Mouse (Mus musculus) kidney, postnatal 4 days (tissue): ENCODE measurements around the gene Rph3a.
A peak's percentile ranks its signal among the peaks of the same experiment; 100 is the strongest.
"Not testable (repeated sequence)": the region's sequence is repeated elsewhere in the genome, so short reads cannot be mapped to it uniquely, and the experiment has no call there.

Experiments used
- DNase-seq, 2 experiments: peaks; one replicate each; pipeline ENCODE4 v3.0.0; 2021; ENCODE audit warnings: mixed read lengths in 2 of 2

Rph3a gene

GRCm38 (mm10) chr5:120906791-120907733, 102.8 kb downstream of the Rph3a start, which contains the start of gene Oas1a:
Gene Oas1a (minus strand): TSS chr5:120907521.
- DNase-seq, result peak; percentile 34 to 51

GRCm38 (mm10) chr5:120902056-120902455, 107.8 kb downstream of the Rph3a start:
- no peak for DNase-seq

DNA sequence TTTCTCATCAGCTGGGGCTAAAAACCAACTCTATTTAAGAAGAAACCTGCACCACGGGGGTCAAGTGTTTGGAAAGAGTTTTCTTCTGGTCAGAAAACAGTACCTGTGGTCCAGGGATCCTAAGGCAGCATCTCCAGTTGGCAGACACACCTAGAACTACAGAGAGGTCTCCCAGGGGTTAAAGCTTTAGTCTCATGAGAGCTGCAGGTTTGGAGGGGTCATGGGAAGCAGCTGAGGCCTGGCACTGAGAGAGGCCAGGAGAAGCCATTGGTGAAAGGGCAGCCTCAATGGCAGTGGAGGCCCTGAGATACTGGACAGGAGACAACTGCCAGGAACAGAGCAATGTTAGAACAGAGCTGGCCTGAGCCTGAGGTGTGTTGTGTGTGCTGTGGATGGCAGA, 109.2 kb downstream of the Rph3a start:
- no peak for DNase-seq

- no peak for DNase-seq
Observed at GRCm38 (mm10) chr5:120898726-120899125, 111.2 kb downstream of the Rph3a start.

GRCm38 (mm10) chr5:120898307-120898706, 111.6 kb downstream of the Rph3a start:
- no peak for DNase-seq

- no peak for DNase-seq
Observed at GRCm38 (mm10) chr5:120895231-120895900, 114.5 kb downstream of the Rph3a start.

GRCm38 (mm10) chr5:120894692-120895091, 115.2 kb downstream of the Rph3a start:
- not testable (repeated sequence) for DNase-seq

GRCm38 (mm10) chr5:120893866-120894265, 116.0 kb downstream of the Rph3a start:
- DNase-seq, result not testable (repeated sequence)

GRCm38 (mm10) chr5:120892243-120892660, 117.6 kb downstream of the Rph3a start:
- DNase-seq, result no peak

DNA sequence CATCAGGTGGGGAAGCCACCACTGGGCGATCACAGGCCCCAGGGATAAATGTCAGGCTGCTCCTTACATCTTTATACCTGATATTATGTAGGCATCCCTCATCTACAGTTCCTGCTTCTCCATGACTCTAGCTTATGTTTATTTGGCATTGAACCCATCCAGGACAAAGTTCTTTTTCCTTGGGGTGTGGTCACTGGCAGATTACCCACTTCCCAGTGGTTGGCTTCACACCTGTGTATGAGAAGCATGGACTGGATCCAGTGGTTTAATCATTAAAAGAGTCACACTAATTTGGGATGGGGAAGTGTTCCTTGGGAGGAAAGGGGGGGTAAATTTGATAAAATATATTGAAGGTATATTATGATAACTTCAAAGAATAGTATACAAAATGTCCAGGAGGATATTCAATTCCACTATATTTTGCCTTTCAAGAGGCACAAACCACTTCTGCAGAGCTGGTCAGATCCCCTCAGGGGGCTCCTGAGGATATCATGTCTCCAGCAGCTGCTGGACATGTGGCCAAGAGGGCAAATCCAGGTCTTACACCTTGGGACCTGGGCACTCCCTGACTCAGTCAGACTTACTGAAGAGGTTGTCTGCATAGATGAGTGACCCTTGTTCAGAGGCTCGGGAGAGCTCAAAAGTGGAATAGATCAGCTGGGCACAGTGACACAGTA, 118.2 kb downstream of the Rph3a start:
- DNase-seq, result not testable (repeated sequence)

- no peak for DNase-seq
Observed at GRCm38 (mm10) chr5:120890991-120891390, 118.9 kb downstream of the Rph3a start.
